8 mouse cellular contexts compared by ENCODE assay signal in the genomic region with DNA sequence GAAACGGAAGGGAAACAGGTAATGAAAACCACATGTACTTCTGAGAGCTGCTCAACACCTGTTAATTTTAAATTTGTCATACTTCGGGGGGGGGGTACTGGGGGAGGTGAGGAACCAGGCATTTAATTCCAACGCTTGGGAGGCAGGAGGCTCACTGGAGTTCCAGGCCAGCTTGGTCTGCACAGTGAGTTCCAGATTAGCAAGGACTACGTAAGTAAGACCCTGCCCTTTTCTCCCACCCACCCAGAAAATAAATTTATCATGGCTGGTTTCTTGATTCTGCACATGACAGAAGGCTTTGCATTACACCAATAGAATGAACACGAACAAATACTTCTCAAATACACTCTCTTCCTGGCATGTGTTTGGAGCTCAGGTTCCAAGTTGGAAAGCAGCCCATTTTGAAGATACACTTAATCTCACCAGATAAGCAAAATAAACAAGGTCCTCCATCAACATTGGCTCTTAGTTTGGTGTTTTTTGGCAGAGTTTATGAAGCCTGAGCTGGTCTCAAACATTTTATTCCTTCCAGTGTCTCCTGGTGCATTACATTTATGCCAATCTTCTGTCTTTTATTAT. TPM values are rescaled to one million over a fixed set of nuclear protein-coding genes. Genes with fewer than 3 reads are reported as not detected.
A peak's percentile ranks its signal among the peaks of the same experiment; 100 is the strongest.
DNase-seq lines count a peak whose midpoint lies in the region; ATAC-seq and TF ChIP-seq lines count a peak whose summit lies in the region.

No protein-coding gene starts in this region.

- peak; percentile 38 for DNase-seq in cerebellum, adult 9-11 months
- DNase-seq in cerebellum, adult 11-12 months: no peak
- DNase-seq in G1E (ENCODE audit: low spot score): no peak
- peak; percentile 22 to 55 for DNase-seq in heart, adult 9 months (ENCODE audit: low spot score in 2 of 2)
- no peak for DNase-seq in liver, embryonic 11.5 days (ENCODE audit: low spot score)
- DNase-seq in layer of hippocampus, adult 8-10 months (ENCODE audit: low spot score in 2 of 2): no peak

- peaks cover 38% of the 10 kb centered on the region for H3K4me1 ChIP-seq in G1E (ENCODE audit: insufficient read depth, low read depth, low read length)
- H3K4me1 ChIP-seq in liver, embryonic 11.5 days (replicated peaks; ENCODE audit: control insufficient read depth, insufficient read depth, low read length): peaks cover 21% of the 10 kb centered on the region
- H3K4me1 ChIP-seq in neural tube, embryonic 15.5 days: peaks cover 42% of the 10 kb centered on the region

- ATAC-seq in G1E (ENCODE audit: extremely low read depth, insufficient number of reproducible peaks, low FRiP score, poor library complexity, severe bottlenecking): no peak
- no peak for ATAC-seq in liver, embryonic 11.5 days (replicated peaks; ENCODE audit: low FRiP score)
- no peak for ATAC-seq in neural tube, embryonic 15.5 days (ENCODE audit: low FRiP score)
- no peak for ATAC-seq in granulocyte monocyte progenitor cell, adult 5-6 weeks (replicated peaks; ENCODE audit: poor library complexity, severe bottlenecking)

- peaks cover 53% of the 10 kb centered on the region for H3K36me3 ChIP-seq in G1E (replicated peaks)
- H3K36me3 ChIP-seq in liver, embryonic 11.5 days (ENCODE audit: control insufficient read depth, insufficient read depth, low read length): peaks cover 4% of the 10 kb centered on the region
- peaks cover 6% of the 10 kb centered on the region; the same call in 1 of the 2 replicates for H3K36me3 ChIP-seq in neural tube, embryonic 15.5 days

- TF ChIP-seq CTCF in G1E (IDR thresholded peaks at IDR 0.05; ENCODE audit: low read depth, low read length): no peak

- no peaks in the 10 kb centered on the region for H3K27me3 ChIP-seq in G1E (ENCODE audit: insufficient read depth, low read length)
- H3K27me3 ChIP-seq in liver, embryonic 11.5 days (replicated peaks; ENCODE audit: control insufficient read depth, insufficient read depth, low read length): no peaks in the 10 kb centered on the region
- H3K27me3 ChIP-seq in neural tube, embryonic 15.5 days (replicated peaks): no peaks in the 10 kb centered on the region

- H3K9me3 ChIP-seq in G1E (replicated peaks): no peaks in the 10 kb centered on the region
- no peaks in the 10 kb centered on the region for H3K9me3 ChIP-seq in liver, embryonic 11.5 days (ENCODE audit: control insufficient read depth, low read length)
- no peaks in the 10 kb centered on the region for H3K9me3 ChIP-seq in neural tube, embryonic 15.5 days (replicated peaks)

- H3K27ac ChIP-seq in liver, embryonic 11.5 days (ENCODE audit: low read depth, low read length): peak overlapping the region; percentile 90
- H3K27ac ChIP-seq in neural tube, embryonic 15.5 days (replicated peaks): peak overlapping the region; percentile 94

- 19% methylated on average over 5 of the region's 5 CpGs for WGBS in liver, embryonic 11.5 days
- 22% methylated on average over 5 of the region's 5 CpGs for WGBS in neural tube, embryonic 15.5 days

- H3K9ac ChIP-seq in liver, embryonic 11.5 days (ENCODE audit: low read depth, low read length): peak overlapping the region; percentile 81
- H3K9ac ChIP-seq in neural tube, embryonic 15.5 days (replicated peaks): peak overlapping the region; percentile 90

- peak overlapping the region; percentile 89 for H3K4me2 ChIP-seq in liver, embryonic 11.5 days
- peak overlapping the region; percentile 98 for H3K4me2 ChIP-seq in neural tube, embryonic 15.5 days

- peak overlapping the region; percentile 96 for H3K4me3 ChIP-seq in G1E (ENCODE audit: low read depth, low read length)
- H3K4me3 ChIP-seq in liver, embryonic 11.5 days (ENCODE audit: low read depth, low read length): peak overlapping the region; percentile 90
- H3K4me3 ChIP-seq in neural tube, embryonic 15.5 days (replicated peaks): peak overlapping the region; percentile 92

RNA-seq across cellular contexts. Expression of a gene that starts 1.3 kb away (rescaled TPM):
- total RNA-seq in G1E (2014; fragmentation: Nextera tagmentation) (14.8 and 17.9 TPM in 2 replicates), G1E (2017) (6.9 and 7.6 TPM in 2 replicates)
- polyA plus RNA-seq in G1E (2012): 43.8 and 61.3 TPM in 2 replicates
- polyA plus RNA-seq in liver, embryonic 11.5 days (2014; fragmentation: Nextera tagmentation; extraction: Ambion mirVana): 16.4 and 17.7 TPM in 2 replicates
- polyA plus RNA-seq in neural tube, embryonic 15.5 days (2015; fragmentation: Nextera tagmentation; extraction: Ambion mirVana): 14.5 and 15.7 TPM in 2 replicates
- 10.9 and 16.1 TPM in 2 replicates for total RNA-seq in granulocyte monocyte progenitor cell, adult 5-6 weeks (2014; fragmentation: Nextera tagmentation)
- 6.2 and 6.9 TPM in 2 replicates for total RNA-seq in granulocyte monocyte progenitor cell, adult 5-6 weeks (2017)
- total RNA-seq in layer of hippocampus, adult 8-10 months (2022): 10 to 100 TPM in 1 of 4 experiments, 1 to 10 TPM in 3; 7.1 to 11.1 (median 9.2) TPM

RNA-seq across cellular contexts. Expression of a gene that starts 21.5 kb away (rescaled TPM):
- 26.8 and 36.6 TPM in 2 replicates for total RNA-seq in G1E (2014; fragmentation: Nextera tagmentation)
- total RNA-seq in G1E (2017): 30.6 and 32.9 TPM in 2 replicates
- polyA plus RNA-seq in G1E (2012): 14.3 and 15.8 TPM in 2 replicates
- polyA plus RNA-seq in liver, embryonic 11.5 days (2014; fragmentation: Nextera tagmentation; extraction: Ambion mirVana): 77.9 and 78.0 TPM in 2 replicates
- polyA plus RNA-seq in neural tube, embryonic 15.5 days (2015; fragmentation: Nextera tagmentation; extraction: Ambion mirVana): 121 and 124 TPM in 2 replicates
- 34.6 and 41.1 TPM in 2 replicates for total RNA-seq in granulocyte monocyte progenitor cell, adult 5-6 weeks (2014; fragmentation: Nextera tagmentation)
- total RNA-seq in granulocyte monocyte progenitor cell, adult 5-6 weeks (2017): 30.0 and 46.5 TPM in 2 replicates
- total RNA-seq in layer of hippocampus, adult 8-10 months (2022): 100 to 1,000 TPM; 102 to 116 (median 113) TPM

RNA-seq across cellular contexts. Expression of a gene that starts 22.5 kb away (rescaled TPM):
- total RNA-seq in G1E (2014; fragmentation: Nextera tagmentation): 3.3 and 3.5 TPM in 2 replicates
- 1.6 and 2.6 TPM in 2 replicates for total RNA-seq in G1E (2017)
- polyA plus RNA-seq in G1E (2012): 2.8 and 3.1 TPM in 2 replicates
- 4.4 and 4.6 TPM in 2 replicates for polyA plus RNA-seq in liver, embryonic 11.5 days (2014; fragmentation: Nextera tagmentation; extraction: Ambion mirVana)
- 36.2 and 38.1 TPM in 2 replicates for polyA plus RNA-seq in neural tube, embryonic 15.5 days (2015; fragmentation: Nextera tagmentation; extraction: Ambion mirVana)
- total RNA-seq in granulocyte monocyte progenitor cell, adult 5-6 weeks (2014; fragmentation: Nextera tagmentation): 1.7 and 2.0 TPM in 2 replicates
- total RNA-seq in granulocyte monocyte progenitor cell, adult 5-6 weeks (2017): 0.09 and 0.21 TPM in 2 replicates
- 100 to 1,000 TPM in 3 of 4 experiments, 10 to 100 TPM in 1; 97.4 to 111 (median 103) TPM for total RNA-seq in layer of hippocampus, adult 8-10 months (2022)

RNA-seq across cellular contexts. Expression of a gene that starts 57.0 kb away (rescaled TPM):
- 22.4 and 40.9 TPM in 2 replicates for total RNA-seq in G1E (2014; fragmentation: Nextera tagmentation)
- total RNA-seq in G1E (2017): 22.7 and 24.5 TPM in 2 replicates
- 7.9 and 9.0 TPM in 2 replicates for polyA plus RNA-seq in G1E (2012)
- polyA plus RNA-seq in liver, embryonic 11.5 days (2014; fragmentation: Nextera tagmentation; extraction: Ambion mirVana): 16.8 and 18.1 TPM in 2 replicates
- polyA plus RNA-seq in neural tube, embryonic 15.5 days (2015; fragmentation: Nextera tagmentation; extraction: Ambion mirVana): 14.8 and 15.1 TPM in 2 replicates
- 38.6 and 52.6 TPM in 2 replicates for total RNA-seq in granulocyte monocyte progenitor cell, adult 5-6 weeks (2014; fragmentation: Nextera tagmentation)
- total RNA-seq in granulocyte monocyte progenitor cell, adult 5-6 weeks (2017): 31.0 and 31.1 TPM in 2 replicates
- 10 to 100 TPM; 42.8 to 55.5 (median 48.7) TPM for total RNA-seq in layer of hippocampus, adult 8-10 months (2022)

Comparison
In these comparisons a context has a peak if more than half of its experiments do, and no peak if none do; other contexts are left out.
1. DNase-seq: peak in cerebellum, adult 9-11 months (single experiment) and heart, adult 9 months (2 of 2); none in cerebellum, adult 11-12 months (single experiment), G1E (single experiment), liver, embryonic 11.5 days (single experiment) and layer of hippocampus, adult 8-10 months (0 of 2).
2. RNA of a gene that starts 22.5 kb away (total RNA-seq): 97.4 to 111 TPM in layer of hippocampus, adult 8-10 months; 1.6 to 3.5 TPM in G1E and 0.09 to 2.0 TPM in granulocyte monocyte progenitor cell, adult 5-6 weeks; every median in the first group is over 10 times any median in the second.
3. Peak in every context shown above with its lines, with median percentiles within 50 percentile points of each other: H3K4me3 ChIP-seq.